Mouse (Mus musculus) C2C12 (cell line): ENCODE data around the gene Lepr. TPM values are rescaled to one million over a fixed set of nuclear protein-coding genes. Genes with fewer than 3 reads are reported as not detected.

Experiments used
- H3K27me3 ChIP-seq: one replicate; pipeline ENCODE4 v1.6.1; 2011; ENCODE audit not compliant: control insufficient read depth, insufficient read depth, insufficient read length
- H3K36me3 ChIP-seq: one replicate; pipeline ENCODE4 v1.6.1; 2011; ENCODE audit not compliant: control insufficient read depth, insufficient read depth
- H3K4me3 ChIP-seq: one replicate; pipeline ENCODE4 v1.5.1; 2011; ENCODE audit warnings: mild to moderate bottlenecking, control low read depth; ENCODE audit not compliant: poor library complexity, insufficient read depth, severe bottlenecking
- H3K79me2 ChIP-seq: one replicate; pipeline ENCODE4 v1.6.1; 2011; ENCODE audit not compliant: control insufficient read depth, insufficient read depth
- H3K79me3 ChIP-seq: one replicate; pipeline ENCODE4 v1.6.1; 2011; ENCODE audit warnings: low read depth, control low read depth
- H3ac ChIP-seq: one replicate; pipeline ENCODE3; 2011; ENCODE audit warnings: low read depth; ENCODE audit not compliant: control insufficient read depth, insufficient read length
- CEBPB ChIP-seq: IDR thresholded peaks from one replicate; pipeline ENCODE4 v1.6.1; 2011; ENCODE audit warnings: low read depth, mild to moderate bottlenecking, control low read depth, moderate library complexity
- CTCF ChIP-seq: IDR thresholded peaks from one replicate; pipeline ENCODE4 v1.5.1; 2011; ENCODE audit not compliant: control insufficient read depth, insufficient read depth, insufficient read length
- FOSL1 ChIP-seq: IDR thresholded peaks from one replicate; pipeline ENCODE4 v1.8.0; 2011; ENCODE audit warnings: mild to moderate bottlenecking, low read length; ENCODE audit not compliant: poor library complexity, insufficient read depth, severe bottlenecking
- MAX ChIP-seq: IDR thresholded peaks from one replicate; pipeline ENCODE4 v1.6.1; 2011; ENCODE audit warnings: mild to moderate bottlenecking, control low read depth
- MYOD1 ChIP-seq: IDR thresholded peaks from one replicate; pipeline ENCODE4 v1.6.1; 2011; ENCODE audit warnings: low read depth; ENCODE audit not compliant: control insufficient read depth, insufficient read length
- MYOG ChIP-seq: IDR thresholded peaks from one replicate; pipeline ENCODE4 v1.6.1; 2011; ENCODE audit not compliant: control insufficient read depth, insufficient read length; ENCODE audit errors: extremely low read depth
- USF1 ChIP-seq: IDR thresholded peaks from one replicate; pipeline ENCODE4 v1.6.1; 2011; ENCODE audit warnings: low read depth, mild to moderate bottlenecking, control low read depth, moderate library complexity
- polyA plus RNA-seq: library from polyadenylated mRNA; unstranded; fragments of >200 nt; fragmentation: generic; extraction: Trizol; gene quantifications from one replicate; pipeline ENCODE4 v1.2.1, GENCODE M21; 2012; ENCODE audit warnings: missing spikeins

The Lepr gene
- polyA plus RNA-seq, 1 experiment, result 0.15 TPM

DNA sequence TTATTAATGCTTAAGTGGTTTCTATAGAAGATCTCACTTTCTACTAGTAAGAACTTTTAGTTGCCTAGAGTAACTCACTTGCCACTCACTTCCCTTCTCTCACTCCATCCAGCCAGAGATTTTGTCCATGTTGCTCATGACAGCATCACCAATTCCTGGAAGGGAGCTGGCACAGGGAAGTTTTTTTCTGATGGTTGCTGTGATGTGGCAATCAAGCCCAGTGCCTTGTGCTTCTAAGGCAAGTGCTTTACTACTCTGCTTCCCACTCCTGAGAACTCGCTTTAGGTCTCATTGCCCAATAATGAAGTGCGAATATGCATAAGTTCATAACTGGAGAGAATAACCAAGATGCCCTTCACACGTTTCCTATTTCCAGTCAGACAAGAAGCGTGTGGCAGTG lies 34.6 kb upstream of the Lepr start:
- Histone ChIP-seq H3K36me3 (no peaks in the 10 kb centered on the region), H3K27me3 (no peaks in the 10 kb centered on the region), H3K4me3 (no peak overlapping the region), H3ac (no peak overlapping the region), H3K79me2 (no peaks in the 10 kb centered on the region), H3K79me3 (no peaks in the 10 kb centered on the region)
- TF ChIP-seq MYOD1 (no peak), CEBPB (no peak), CTCF (no peak), FOSL1 (no peak), USF1 (no peak), MAX (no peak), MYOG (no peak)

DNA sequence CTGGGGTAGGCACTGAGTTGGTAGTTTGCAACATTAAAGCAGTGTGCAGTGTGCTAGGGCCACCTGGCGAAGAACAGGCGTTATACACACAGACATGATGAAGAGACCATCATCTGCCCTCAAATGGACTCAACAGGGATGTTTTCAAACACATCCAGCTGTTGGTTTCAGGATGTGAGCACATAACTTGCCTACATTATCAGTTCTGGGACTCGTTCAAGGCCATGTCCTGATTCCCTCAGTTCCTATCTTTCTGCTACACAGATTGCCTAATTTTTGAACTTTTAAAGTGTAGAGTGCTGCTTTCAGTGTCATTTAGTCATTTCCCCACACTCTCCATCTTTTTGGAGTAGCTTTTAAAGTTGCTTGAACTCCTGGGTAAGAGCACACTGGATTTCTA lies 34.1 kb upstream of the Lepr start:
- H3ac ChIP-seq, result no peak overlapping the region
- H3K27me3 ChIP-seq, result no peaks in the 10 kb centered on the region
- TF ChIP-seq CTCF (no peak), MAX (no peak), MYOD1 (no peak), USF1 (no peak), CEBPB (no peak), MYOG (no peak), FOSL1 (no peak)
- H3K79me2 ChIP-seq, result no peaks in the 10 kb centered on the region
- H3K4me3 ChIP-seq, result no peak overlapping the region
- H3K36me3 ChIP-seq, result no peaks in the 10 kb centered on the region
- H3K79me3 ChIP-seq, result no peaks in the 10 kb centered on the region

DNA sequence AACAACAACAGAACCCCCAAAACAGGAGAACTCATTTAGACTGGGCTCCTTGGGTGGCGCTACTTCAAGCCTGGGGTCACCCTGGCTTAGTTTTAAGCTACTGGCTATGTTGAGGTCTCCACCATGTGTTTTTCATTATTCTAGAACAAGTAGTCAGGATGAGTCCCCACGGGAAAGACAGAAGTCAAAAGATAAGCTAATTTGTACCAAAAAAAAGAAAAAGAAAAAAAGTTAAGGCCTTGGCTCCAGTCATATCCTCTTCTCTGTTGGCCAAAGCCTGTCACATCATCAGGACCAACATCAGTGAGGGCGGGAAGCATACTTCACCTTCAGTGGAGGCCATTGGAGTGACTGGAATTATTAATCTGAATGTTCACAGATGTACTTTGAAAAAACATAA lies 32.4 kb upstream of the Lepr start:
- TF ChIP-seq MYOG (no peak), CTCF (no peak), FOSL1 (no peak), MAX (no peak), MYOD1 (no peak), CEBPB (no peak), USF1 (no peak)
- H3K79me3 ChIP-seq, result no peaks in the 10 kb centered on the region
- no peak overlapping the region for H3K4me3 ChIP-seq
- H3K36me3 ChIP-seq, result no peaks in the 10 kb centered on the region
- H3ac ChIP-seq, result no peak overlapping the region
- no peaks in the 10 kb centered on the region for H3K79me2 ChIP-seq
- no peaks in the 10 kb centered on the region for H3K27me3 ChIP-seq

DNA sequence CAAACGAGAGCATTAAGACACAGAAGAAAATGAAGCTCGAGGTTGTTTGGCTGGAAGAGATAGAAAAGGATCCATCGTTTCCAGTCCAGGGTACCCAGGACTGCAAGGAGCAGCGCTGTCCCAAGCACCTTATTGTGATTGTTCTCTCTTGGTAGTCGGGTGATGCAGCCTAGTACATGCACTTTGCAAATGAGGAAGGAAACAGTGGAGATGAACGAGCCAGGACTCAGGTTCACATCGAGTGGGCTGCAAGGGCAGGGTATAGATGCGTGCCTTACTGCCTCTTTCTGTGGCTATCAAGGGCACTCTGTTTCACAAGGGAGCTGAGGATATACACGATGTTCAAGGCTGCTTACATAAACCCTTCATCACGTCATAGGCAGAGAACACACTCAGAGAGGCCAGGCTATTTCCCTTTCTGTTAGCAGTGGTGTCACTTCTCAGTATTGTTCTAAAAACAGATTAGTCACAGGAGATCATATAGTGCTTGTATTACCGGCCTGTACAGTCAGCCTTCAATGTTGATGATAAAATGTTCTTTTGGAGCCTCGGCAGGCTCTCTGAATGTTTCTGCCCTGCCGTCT lies 30.9 kb upstream of the Lepr start:
- H3K27me3 ChIP-seq, result no peaks in the 10 kb centered on the region
- H3K79me2 ChIP-seq, result no peaks in the 10 kb centered on the region
- no peaks in the 10 kb centered on the region for H3K79me3 ChIP-seq
- no peaks in the 10 kb centered on the region for H3K36me3 ChIP-seq
- no peak for TF ChIP-seq FOSL1
- TF ChIP-seq MYOG, result no peak
- no peak for TF ChIP-seq USF1
- no peak for TF ChIP-seq MAX
- no peak for TF ChIP-seq MYOD1
- no peak for TF ChIP-seq CTCF
- no peak for TF ChIP-seq CEBPB
- H3K4me3 ChIP-seq, result no peak overlapping the region
- no peak overlapping the region for H3ac ChIP-seq

DNA sequence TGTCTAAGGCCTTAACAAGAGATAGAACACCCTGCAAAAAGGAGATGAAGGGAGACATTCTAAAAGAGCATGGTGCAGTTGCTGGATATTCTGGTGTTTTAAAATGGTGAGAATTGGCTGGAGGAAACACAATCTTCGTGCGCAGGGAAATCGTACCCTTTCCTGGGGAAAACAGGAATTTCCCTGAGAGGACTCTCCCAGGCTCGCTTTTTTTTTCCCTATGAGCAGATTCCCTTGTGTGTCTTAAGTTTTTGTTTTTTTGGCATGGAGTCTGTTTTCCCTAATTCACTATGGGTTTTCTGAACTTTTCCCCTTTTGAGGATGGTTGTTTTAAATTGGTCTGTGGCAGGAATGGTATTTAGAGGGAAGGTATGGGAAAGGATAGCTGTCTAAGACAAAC lies 28.0 kb upstream of the Lepr start:
- no peaks in the 10 kb centered on the region for H3K36me3 ChIP-seq
- H3K79me2 ChIP-seq, result no peaks in the 10 kb centered on the region
- no peak overlapping the region for H3ac ChIP-seq
- H3K79me3 ChIP-seq, result no peaks in the 10 kb centered on the region
- no peaks in the 10 kb centered on the region for H3K27me3 ChIP-seq
- TF ChIP-seq MYOG, result no peak
- TF ChIP-seq FOSL1, result no peak
- no peak for TF ChIP-seq MYOD1
- TF ChIP-seq CTCF, result no peak
- TF ChIP-seq MAX, result no peak
- no peak for TF ChIP-seq CEBPB
- TF ChIP-seq USF1, result no peak
- H3K4me3 ChIP-seq, result no peak overlapping the region

DNA sequence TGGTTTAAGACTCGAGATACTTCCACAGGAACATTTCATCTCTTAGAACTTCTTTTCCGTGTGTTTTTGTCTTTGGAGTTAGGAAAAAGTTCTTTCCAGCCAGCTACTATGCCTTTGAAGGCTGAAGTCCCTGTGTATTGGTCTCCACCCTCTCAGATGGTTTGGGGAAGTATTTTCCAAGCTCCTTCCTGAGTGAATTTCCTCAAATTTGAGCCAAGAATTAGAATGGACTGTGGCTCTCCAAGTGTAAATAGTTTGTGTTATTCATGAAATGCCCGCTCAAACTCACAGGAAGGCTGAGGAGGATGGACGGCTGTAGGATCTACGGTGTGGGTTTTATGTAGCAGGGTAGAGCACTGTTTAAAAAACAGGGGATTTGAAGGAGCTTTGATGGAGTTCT lies 27.6 kb upstream of the Lepr start:
- TF ChIP-seq CTCF (no peak), FOSL1 (no peak), MAX (no peak), CEBPB (no peak), USF1 (no peak), MYOG (no peak), MYOD1 (no peak)

More for the DNA sequence above, 27.6 kb upstream of the Lepr start:
- Histone ChIP-seq H3K79me2 (no peaks in the 10 kb centered on the region), H3ac (no peak overlapping the region), H3K27me3 (no peaks in the 10 kb centered on the region), H3K79me3 (no peaks in the 10 kb centered on the region), H3K4me3 (no peak overlapping the region), H3K36me3 (no peaks in the 10 kb centered on the region)
